Mouse (Mus musculus): Measurements from ENCODE around the gene Scn4a.
A peak's percentile ranks its signal among the peaks of the same experiment; 100 is the strongest.

Gene Scn4a

DNA sequence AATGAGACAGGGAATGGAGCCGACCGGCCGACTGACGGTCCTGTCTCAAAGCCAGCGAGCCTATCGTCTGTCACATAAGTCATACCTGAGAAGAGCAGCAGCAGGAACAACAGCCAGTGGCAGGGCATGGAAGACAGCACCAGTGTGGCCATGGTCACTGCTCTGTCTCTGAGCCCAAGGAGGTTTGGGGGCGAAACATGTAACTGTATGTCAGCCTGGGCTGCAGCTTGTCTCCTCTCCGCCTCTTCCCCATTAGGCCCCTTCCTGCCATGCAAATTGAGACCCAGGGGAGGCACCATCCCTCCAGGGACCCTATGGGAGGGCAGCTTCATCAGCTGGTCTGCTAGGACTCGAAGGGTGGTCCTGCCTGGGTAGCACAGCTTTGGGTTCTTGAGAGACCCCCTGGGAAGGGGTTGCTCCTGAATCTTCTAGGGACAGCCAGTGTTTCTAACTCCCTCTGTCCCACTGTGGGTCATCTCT, 38.7 kb downstream of the Scn4a start, which contains the start of gene Cd79b:
Gene Cd79b (minus strand): TSS at position 430 of the 480 bp plus-strand sequence.
- DNase-seq (ENCODE audit: low read depth, low spot score), result no peak

DNA sequence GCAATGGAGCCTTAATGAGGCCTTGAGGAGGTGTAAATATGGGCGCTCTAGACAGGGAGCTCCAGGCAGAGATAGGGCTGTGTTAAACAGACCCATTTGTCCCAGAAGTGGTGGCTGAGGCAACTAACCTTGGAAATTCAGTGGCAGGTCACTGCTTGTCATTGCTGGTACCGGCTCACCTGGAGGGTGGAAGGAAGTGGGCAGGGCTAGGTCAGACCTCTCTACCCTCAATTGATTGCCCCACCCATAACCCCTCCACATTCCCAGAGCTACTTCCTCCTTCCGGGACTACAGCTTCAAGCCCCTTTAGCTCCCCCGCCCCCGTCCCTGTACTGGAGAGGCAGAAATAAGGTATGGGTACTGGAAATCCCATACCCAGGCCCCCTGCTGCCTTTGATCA, 39.6 kb downstream of the Scn4a start:
- DNase-seq (ENCODE audit: low read depth, low spot score), result no peak

DNA sequence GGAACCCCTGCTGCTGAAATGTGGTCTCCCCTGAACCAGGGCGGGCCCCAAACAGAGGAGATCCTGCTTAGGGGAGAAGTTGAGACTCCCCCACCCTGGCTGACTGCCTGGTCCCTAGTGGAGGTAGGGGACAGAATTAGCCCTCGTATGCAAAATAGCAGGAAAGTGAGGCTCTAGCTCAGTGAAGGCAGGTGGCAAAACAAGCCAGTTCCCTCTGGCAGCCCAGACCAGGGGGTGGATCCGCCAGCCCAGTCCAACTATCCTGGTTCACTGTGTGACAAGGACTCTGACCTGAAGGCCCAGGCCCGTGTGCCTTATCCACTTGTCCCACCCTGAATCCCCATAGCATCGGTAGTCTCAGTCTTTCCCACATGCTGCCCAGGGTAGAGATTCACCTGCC, 43.0 kb downstream of the Scn4a start:
- DNase-seq (ENCODE audit: low read depth, low spot score), result no peak

DNA sequence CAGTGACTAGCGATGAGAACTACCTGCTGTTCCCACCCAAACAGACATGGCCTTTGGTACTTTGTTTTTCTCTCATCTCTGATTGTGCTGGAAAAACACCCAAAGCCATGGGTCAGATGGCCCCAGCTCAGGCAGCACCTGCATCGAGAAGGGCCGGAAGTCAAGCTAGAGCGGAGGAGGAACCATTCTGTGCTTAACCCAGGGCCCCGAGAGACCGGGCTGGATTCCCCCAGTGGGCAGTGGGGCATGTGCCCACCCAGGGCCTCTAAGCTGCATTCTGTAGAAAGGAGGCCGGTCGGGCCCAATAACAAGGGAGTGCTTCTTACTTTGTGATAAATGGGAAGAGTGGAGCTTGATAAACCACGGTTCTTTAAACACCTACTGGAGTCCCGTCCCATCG, 44.9 kb downstream of the Scn4a start:
- no peak for DNase-seq (ENCODE audit: low read depth, low spot score)

DNA sequence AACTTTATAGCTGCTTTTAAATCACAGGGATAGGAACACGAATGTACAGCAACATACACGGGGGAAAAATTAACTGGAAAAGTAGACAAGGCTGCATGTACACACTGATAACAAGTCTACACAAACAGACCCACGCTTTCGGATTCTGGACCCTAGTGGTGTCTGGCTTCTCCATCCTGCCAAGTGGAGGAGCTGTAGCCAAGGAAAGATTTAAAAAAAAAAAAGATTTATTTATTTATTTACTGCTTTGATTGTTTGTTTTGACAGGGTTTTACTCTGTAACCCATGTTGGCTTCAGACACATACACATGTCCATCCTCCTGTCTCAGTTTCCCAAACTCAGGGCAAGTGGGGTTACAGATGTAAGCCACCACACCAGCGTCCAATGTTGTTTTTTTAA, 45.7 kb downstream of the Scn4a start:
- no peak for DNase-seq (ENCODE audit: low read depth, low spot score)

DNA sequence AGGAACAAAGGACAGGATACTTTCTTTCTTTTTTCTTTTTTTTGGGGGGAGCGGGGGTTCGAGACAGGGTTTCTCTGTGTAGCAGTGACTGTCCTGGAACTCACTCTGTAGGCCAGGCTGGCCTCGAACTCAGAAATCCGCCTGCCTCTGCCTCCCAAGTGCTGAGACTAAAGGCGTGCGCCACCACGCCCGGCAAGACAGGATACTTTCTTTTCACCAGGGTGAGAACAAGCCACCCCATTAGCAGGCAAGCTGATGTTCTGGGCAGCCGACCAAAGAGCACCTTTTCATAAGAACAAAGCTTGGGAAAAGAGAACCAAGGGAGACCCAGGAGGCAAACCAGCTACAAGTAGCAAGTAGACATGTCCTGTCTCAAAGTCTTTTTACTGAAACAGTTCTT, 46.3 kb downstream of the Scn4a start:
- no peak for DNase-seq (ENCODE audit: low read depth, low spot score)

DNA sequence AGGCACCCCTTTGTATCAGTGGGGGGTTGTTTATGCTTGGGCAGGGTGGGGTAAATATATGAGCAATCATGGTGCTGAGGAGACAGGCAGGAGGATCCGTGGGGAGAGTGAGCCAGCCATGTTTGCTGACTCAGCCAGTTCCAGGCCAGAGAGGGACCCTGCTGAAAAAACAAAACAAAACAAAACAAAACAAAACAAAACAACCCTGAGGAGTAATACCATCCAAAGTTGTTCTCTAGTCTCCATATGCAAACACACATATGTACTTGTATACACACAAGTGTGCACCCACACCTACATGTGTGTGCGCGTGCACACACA, 47.1 kb downstream of the Scn4a start:
- DNase-seq (ENCODE audit: low read depth, low spot score), result no peak

DNA sequence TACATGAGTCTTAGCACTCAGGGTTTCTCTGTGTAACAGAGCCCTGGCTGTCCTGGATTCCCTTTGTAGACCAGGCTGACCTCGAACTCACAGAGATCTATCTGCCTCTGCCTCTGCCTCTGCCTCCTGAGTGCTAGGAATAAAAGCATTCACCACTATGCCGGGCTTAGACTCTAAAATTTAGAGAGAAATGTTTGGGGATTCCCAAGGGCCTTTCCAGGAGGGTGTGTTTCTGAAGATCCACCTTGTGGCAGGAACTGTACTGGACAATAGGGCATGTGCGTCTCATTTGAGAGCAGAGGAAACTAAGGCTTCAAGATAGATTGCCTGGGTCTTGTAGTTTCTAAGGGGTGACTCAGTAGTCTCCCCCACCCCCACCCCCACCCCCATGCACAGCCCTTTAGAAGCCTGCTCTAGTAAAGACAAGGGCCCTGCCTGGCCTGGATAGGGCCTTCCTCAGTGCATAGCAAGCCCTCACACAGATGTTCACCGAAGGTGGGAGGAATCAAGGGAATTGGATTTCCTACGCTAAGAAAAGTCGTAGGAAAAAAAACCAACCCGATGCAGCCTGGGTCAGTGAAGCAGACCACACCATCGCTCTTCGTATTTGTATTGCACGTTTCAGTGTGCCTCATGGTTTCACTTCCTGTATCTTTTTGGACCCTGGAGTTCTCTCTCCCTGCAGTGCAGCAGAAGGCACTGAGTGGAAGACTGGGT, 47.6 kb downstream of the Scn4a start:
- DNase-seq (ENCODE audit: low read depth, low spot score), result no peak

DNA sequence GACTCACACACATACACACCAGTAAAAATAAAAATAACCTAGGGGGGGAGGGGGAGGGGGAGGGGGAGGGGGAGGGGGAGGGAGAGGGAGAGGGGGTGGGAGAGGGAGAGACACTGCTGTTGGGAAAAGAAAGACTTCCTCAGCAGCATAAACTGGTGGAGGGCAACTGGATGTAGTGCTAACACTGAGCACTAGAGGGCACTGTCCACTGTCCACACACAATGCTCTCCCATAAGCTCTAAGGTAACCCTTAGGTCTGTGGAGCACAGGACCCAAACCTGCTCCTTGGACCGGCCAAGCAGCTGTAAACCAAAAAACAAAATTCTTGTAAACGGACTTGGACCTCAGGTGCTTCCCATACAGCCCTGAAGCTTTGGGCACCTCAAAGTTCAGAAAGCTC, 50.5 kb downstream of the Scn4a start:
- DNase-seq (ENCODE audit: low read depth, low spot score), result peak; percentile 49

DNA sequence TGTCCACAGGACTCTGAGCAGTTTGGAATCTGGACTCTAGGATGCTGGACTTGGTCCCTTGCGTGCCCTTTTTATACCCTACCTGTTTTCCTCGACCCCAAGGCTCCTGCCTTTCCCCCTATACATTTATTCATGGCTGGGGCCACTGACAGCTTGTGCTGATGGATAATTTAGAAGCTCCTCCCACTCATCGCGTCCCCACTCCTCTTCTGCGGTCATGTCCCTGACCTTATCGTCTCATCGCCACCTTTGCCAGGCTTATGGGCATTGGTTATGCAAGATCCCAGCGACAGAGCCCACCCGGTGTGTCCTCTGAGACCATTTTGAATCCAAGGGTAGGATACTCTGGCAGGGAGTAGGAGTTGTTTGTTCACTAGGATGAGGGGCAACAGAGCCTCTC, 51.3 kb downstream of the Scn4a start, which contains the start of gene Gh:
Gene Gh (minus strand): TSS at position 101 of the 400 bp plus-strand sequence.
- no peak for DNase-seq (ENCODE audit: low read depth, low spot score)

DNA sequence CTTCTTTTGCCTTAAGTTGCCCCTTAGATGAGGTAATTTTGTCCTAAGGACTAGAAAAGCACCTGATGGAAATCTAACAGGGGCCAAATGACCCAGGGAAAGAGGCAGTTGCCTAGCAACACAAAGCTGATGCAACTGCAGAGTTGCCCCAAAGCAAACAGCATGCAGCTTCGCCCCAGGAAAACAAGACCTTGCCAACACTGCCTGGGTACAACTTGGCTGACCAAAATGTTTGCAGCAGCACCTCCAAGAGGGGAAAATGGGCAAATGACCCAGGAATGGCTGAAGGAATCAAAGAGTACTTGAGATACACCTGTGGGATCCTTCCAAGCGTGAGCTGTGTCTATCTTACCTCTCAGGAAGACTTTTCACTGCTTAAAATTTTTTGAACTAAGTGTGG, 61.2 kb downstream of the Scn4a start:
- DNase-seq (ENCODE audit: low read depth, low spot score), result no peak

DNA sequence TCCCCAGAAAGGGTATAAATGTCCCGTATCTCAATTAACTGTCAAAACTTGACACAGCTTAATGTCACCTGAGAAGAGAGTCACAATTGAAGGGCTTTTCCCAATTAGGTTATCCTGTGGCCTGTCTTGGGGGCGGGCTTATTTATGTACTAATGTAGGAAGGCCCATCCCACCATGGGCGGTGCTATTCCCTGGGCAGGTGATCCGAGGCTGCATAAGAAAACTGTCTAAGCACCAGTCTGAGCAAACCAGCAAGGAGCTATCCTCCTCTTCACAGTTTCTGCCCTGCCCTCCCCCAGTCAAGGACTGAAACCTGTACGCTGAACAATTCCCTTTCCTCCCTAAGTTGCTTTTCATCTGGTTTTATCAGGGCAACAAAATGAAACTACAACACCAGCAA, 62.7 kb downstream of the Scn4a start:
- DNase-seq (ENCODE audit: low read depth, low spot score), result no peak

DNA sequence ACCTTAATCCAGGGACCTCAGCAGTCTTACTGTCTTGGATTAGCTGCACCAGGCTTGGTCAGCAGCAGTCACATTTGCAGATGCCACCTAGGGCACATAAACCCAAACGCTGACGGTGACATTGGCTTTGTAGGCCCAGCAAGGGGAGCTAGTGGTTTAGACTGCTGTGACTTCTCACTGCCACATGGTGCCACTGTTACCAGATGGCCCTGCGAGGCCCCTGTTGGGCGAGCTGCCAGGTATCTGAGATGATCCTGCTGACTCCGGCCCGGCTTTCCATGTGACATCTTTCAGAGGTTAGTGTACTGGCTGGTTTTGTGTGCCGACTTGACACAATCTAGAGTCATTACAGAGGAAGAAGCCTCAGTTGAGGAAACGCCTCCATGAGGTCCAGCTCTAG, 63.7 kb downstream of the Scn4a start:
- DNase-seq (ENCODE audit: low read depth, low spot score), result no peak

DNA sequence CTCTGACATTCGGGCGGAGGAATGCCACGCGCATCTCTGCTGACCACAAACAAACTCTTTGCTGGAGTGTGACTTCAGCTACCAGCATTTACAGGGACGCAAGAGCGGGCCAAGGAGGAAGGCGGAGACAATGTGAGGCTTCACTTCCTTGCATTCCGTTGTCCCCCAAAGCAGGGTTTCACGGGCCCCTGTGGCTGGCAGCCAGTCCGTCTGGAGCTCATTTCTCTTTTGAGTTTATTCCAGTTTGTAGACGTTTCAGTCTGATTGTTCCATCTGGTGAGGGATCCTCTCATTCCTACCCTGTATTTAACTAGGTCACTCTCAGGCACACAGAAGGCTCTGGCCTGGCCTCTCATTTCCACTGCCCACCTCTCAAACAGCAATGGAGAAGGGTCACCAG, 66.1 kb downstream of the Scn4a start:
- DNase-seq (ENCODE audit: low read depth, low spot score), result no peak

DNA sequence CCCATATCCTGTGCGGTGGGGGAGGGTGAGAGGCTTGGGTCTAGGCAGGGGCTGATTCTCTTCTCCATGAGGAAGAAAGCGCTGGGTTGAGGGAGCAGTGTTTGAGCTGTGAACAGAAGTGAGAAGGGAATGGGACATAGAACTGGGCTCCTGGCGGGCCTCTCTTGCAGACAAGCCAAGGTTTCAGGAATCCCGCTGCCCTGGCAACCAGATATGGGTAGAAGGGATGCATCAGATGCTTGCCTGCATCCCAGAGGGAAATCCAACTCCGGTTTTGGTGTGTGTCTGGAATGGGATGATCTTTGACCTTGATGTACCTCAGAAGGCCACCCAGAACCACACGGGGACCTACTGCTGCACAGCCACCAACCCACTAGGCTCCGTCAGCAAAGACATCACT, 66.9 kb downstream of the Scn4a start:
- DNase-seq (ENCODE audit: low read depth, low spot score), result no peak

DNA sequence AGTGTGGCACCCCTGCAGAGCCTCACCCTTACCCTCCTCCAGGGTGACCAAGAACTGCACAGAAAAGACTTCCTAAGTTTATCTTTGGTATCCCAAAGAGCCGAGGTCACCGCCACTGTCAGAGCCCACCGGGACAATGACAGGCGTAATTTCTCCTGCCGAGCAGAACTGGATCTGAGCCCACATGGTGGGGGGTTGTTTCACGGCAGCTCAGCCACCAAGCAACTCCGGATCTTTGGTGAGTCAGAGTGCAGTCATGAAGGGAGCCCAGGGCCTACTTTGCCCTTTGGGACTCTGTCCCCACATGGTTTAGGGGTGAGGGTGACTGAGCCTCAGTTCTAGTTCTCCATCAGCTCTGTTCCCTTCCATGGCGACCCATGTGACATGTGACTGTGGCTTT, 69.0 kb downstream of the Scn4a start:
- DNase-seq (ENCODE audit: low read depth, low spot score), result no peak

DNA sequence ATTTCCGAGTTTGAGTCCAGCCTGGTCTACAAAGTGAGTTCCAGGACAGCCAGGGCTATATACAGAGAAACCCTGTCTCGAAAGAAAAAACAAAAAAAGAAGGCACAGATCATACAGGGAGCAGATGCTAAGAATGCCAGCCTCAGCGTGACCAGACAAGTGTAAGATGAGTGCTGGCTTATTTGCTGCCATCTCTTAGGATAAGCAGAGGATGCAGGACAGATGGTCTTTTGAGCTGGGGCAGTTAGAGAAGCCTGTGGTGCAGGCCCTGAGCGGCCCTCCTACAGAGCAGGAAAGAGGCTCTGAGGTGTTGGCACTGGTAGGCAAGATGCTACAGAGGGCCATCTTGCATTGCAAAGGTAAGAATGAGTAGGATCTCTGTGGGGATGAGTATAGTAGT, 69.7 kb downstream of the Scn4a start:
- DNase-seq (ENCODE audit: low read depth, low spot score), result no peak

DNA sequence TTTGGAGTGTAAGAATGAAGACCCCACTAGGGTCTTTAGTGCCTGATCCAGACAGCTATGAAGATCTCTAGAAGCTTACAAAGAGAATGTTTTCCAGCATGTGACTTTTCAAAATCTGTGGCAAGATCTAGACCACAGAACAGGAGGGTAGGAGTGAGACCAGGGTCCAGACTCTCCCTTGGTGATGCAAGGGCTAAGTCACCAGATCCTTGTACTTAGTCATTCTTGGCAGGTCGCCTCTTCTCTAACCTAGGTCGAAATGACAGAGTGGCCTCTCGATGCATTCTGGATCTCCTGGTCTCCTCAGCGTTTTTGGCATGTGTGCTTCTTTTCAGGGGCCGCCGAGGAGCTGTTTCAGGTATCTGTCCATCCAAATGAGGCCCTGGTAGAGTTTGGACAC, 70.6 kb downstream of the Scn4a start:
- DNase-seq (ENCODE audit: low read depth, low spot score), result no peak

DNA sequence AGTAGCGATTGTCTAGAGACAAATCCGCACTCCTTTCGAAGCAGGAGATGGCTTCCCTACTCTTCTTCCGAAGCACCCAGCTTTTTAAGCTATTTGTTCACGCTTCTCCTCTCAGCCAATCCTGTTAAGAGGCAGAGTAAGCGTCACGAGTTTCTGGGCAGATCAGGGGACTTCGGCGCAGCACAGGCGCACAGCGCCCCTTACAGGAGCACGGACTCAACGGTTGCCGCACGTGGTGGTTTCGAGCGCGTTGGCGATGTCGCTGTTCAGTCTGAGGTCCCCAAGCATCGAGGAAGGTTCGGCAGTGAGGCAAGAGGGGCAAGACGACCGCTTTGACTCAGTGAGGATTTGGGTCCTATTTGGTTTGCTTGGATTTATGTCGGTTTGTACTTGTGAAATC, 76.6 kb downstream of the Scn4a start, which contains the start of gene Tcam1:
Gene Tcam1 (plus strand): TSS at position 219 of the 400 bp plus-strand sequence.
- DNase-seq (ENCODE audit: low read depth, low spot score), result peak; percentile 88

DNA sequence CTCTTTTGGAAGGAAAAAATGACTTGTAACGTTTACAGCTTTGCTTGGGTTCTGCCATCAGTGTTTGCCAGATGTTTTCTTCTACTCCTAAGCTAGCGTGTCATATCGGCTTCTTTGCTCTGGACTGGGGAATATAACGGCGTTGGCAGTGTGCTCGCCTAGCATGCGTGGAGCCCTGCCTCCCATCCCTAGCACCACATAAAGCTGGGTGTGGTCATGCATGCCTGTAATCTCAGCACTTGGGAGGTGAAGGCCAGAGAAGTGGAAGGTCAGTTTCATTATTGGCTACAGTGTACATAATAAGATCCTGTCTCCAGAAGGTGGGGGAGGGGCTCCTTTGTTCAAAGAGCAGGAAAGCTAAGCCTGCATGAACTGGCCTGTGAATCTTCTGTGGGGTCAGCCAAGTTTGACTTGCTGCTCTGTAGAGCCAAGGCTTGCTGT, 78.1 kb downstream of the Scn4a start:
- DNase-seq (ENCODE audit: low read depth, low spot score), result no peak

DNA sequence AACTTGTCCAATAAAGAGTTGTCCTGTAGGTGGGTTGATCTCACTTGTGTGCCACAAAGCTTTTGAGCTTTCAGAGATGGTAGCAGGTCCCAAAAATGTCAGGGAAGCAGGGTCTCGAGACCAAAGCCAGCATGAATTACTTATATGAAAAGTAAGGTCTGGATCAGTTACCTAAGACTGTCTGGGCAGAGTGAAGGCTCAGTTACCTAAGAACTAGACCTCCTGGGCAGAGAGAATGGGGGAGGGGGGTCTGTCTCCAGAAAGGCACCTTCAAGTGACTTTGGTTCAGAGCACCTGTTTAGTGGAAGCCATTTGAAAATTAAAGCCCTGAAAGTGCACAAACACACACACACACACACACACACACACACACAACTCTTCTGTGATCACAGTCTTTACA, 78.7 kb downstream of the Scn4a start:
- no peak for DNase-seq (ENCODE audit: low read depth, low spot score)

DNA sequence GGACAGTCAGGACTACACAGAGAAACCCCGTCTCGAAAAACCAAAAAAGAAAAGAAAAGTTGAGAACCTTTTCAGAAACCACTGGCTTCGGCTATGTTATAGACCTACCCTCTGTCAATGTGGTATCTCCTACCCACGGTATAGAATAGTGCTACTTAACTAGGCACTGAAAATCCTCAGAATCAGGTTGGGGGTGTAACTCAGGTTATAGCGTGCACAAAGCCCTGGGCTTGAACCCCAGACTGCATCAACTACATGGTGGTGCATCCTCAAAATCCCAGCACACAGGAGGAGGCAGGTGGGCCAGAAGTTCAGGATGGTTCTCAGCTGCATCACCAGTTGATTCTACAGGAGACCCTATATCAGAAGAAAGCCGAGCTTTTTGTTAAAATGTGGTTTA, 79.3 kb downstream of the Scn4a start:
- DNase-seq (ENCODE audit: low read depth, low spot score), result no peak

DNA sequence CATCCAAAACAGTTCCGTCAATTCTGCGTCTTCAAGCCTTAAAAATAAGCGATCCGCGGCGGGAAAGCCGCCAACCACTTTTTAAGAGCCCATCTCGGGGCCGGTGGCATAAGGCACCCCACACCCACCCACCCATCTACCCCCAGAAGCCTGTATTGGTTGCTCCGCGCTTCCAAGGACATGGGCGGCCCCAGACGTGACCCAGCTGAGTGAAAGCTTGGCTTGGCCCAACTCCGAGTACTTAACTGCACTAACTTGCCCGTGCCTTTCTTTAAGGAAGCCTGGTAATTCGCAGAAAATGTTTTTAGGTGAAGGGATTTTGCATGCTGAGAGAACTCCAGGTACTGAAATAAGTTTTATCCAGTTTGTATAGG, 79.8 kb downstream of the Scn4a start:
- no peak for DNase-seq (ENCODE audit: low read depth, low spot score)
